Comparison of ENCODE assay signal across 7 mouse cellular contexts in the genomic region with DNA sequence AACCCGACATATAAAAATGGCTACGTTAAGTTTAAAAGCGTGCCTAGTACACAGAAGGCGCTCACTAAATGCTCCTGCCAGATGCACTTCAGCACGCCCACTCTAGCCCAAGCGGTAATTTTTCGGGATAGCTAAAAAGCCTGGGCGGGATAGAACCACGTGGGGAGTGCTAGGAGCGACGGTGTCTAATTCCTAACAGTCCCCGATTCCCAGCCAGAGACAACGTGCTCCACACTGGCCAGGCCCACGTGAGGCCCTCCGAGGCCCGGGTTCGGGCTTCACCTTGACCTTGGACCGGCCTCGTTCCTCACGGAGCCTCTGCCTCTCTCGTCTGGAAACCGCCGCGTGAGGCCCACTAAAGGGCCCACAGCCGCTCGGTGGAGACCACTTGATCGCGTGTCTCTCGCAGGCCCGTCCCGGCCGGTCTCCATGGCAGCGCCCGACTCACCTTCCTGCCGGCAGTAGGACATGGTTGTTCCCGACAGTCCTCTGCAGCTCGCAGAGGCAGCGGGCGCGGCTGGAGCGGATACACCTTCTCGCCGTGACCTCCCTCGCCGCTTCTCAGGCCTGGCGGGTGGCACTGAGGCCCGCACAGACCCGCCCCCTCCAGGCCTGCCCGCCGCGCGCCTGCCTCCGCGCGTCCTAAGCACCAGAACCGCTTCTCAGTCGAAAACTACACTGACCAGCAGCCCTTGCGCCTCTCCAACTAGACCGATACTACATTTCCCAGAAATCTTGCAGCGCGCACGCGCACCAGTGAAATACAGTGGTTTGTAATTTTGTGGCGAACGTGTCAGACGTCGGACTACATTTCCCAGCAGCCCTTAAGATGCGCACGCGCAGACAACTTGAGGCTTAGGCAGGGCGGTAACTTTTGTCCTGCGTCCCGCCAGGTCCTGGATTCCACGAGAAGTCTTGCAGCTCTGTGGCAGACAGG. TPM values are rescaled to one million over a fixed set of nuclear protein-coding genes. Genes with fewer than 3 reads are reported as not detected.
A peak's percentile ranks its signal among the peaks of the same experiment; 100 is the strongest.
DNase-seq lines count a peak whose midpoint lies in the region; ATAC-seq lines count a peak whose summit lies in the region.

TSS of gene Chchd4 (minus strand) at position 679 of the 937 bp plus-strand sequence.
TSS of gene Tmem43 (plus strand) at position 836 of the 937 bp plus-strand sequence.

- H3K4me1 ChIP-seq in intestine, embryonic 16.5 days (ENCODE audit: control insufficient read depth, insufficient read depth, low read length), result peaks cover 19% of the 10 kb centered on the region
- H3K4me1 ChIP-seq in midbrain, embryonic 11.5 days (ENCODE audit: control insufficient read depth, insufficient read depth, low read length), result peaks cover 16% of the 10 kb centered on the region

- peak within 1 kb of the TSS; percentile 77 for H3K4me3 ChIP-seq in intestine, embryonic 16.5 days (ENCODE audit: low read length)
- peak within 1 kb of the TSS; percentile 66 for H3K4me3 ChIP-seq in midbrain, embryonic 11.5 days (ENCODE audit: low read depth, low read length)

- no peaks in the 10 kb centered on the region for H3K27me3 ChIP-seq in intestine, embryonic 16.5 days (replicated peaks; ENCODE audit: control insufficient read depth, insufficient read depth, low read length)
- no peaks in the 10 kb centered on the region for H3K27me3 ChIP-seq in midbrain, embryonic 11.5 days (ENCODE audit: control insufficient read depth, insufficient read depth, low read length)

- peak within 1 kb of the TSS; percentile 78 for H3K4me2 ChIP-seq in intestine, embryonic 16.5 days (ENCODE audit: low read depth, low read length)
- H3K4me2 ChIP-seq in midbrain, embryonic 11.5 days, result peak within 1 kb of the TSS; percentile 75

- no peaks in the 10 kb centered on the region for H3K9me3 ChIP-seq in intestine, embryonic 16.5 days (ENCODE audit: control insufficient read depth, low read length)
- no peaks in the 10 kb centered on the region for H3K9me3 ChIP-seq in midbrain, embryonic 11.5 days (ENCODE audit: control insufficient read depth, low read length)

- intact Hi-C loops in left cerebral cortex, postnatal 36 days (cut with DNase I), result loop anchor here (5.0 kb wide), 1 partner anchor 44 kb away; the partner anchor contains the start of genes Lsm3 and Xpc

- peak; percentile 100 for DNase-seq in adrenal gland, adult 8-10 months
- DNase-seq in embryo, embryonic 9.5 days (ENCODE audit: extremely low spot score), result peak; percentile 98
- peak; percentile 92 to 98 for DNase-seq in gastrocnemius, postnatal 4 days (ENCODE audit: low spot score in 2 of 2)
- DNase-seq in left cerebral cortex, postnatal 36 days (ENCODE audit: low spot score in 2 of 2), result peak; percentile 99
- peak; percentile 100 for DNase-seq in midbrain, embryonic 11.5 days (ENCODE audit: low spot score, missing footprints)
- peak; percentile 99 for DNase-seq in skeletal muscle tissue, adult 2 months (ENCODE audit: low read depth, low spot score)

- H3K36me3 ChIP-seq in intestine, embryonic 16.5 days (ENCODE audit: control insufficient read depth, insufficient read depth, low read length), result peaks cover 4% of the 10 kb centered on the region; the same call in 1 of the 2 replicates
- H3K36me3 ChIP-seq in midbrain, embryonic 11.5 days (ENCODE audit: control insufficient read depth, insufficient read depth, low read length), result peaks cover 7% of the 10 kb centered on the region

- H3K9ac ChIP-seq in intestine, embryonic 16.5 days (ENCODE audit: low read depth, low read length), result peak within 1 kb of the TSS; percentile 88
- peak within 1 kb of the TSS; percentile 87 for H3K9ac ChIP-seq in midbrain, embryonic 11.5 days (ENCODE audit: low read length)

- peak; percentile 98 for ATAC-seq in intestine, embryonic 16.5 days
- ATAC-seq in midbrain, embryonic 11.5 days (ENCODE audit: low FRiP score), result peak; percentile 98

- under 1% methylated on average over 74 of the region's 74 CpGs for WGBS in intestine, embryonic 16.5 days
- WGBS in midbrain, embryonic 11.5 days, result under 1% methylated on average over 70 of the region's 74 CpGs

- peak within 1 kb of the TSS; percentile 83 for H3K27ac ChIP-seq in intestine, embryonic 16.5 days (ENCODE audit: low read length)
- no peak within 1 kb of the TSS for H3K27ac ChIP-seq in midbrain, embryonic 11.5 days (ENCODE audit: low read depth, low read length)

RNA-seq across cellular contexts. Expression of gene Chchd4, which starts in this region (rescaled TPM):
- total RNA-seq in adrenal gland, adult 8-10 months (2022), result 10 to 100 TPM; 16.6 to 19.3 (median 18.2) TPM
- total RNA-seq in gastrocnemius, postnatal 4 days (2021), result 10 to 100 TPM; 11.3 to 11.8 TPM
- polyA plus RNA-seq in intestine, embryonic 16.5 days (2015; fragmentation: Nextera tagmentation; extraction: Ambion mirVana), result 38.9 and 43.2 TPM in 2 replicates
- total RNA-seq in left cerebral cortex, postnatal 36 days (2021), result 10 to 100 TPM; 19.8 to 21.1 TPM
- 25.3 and 26.7 TPM in 2 replicates for polyA plus RNA-seq in midbrain, embryonic 11.5 days (2014; fragmentation: Nextera tagmentation; extraction: Ambion mirVana)

RNA-seq across cellular contexts. Expression of gene Tmem43, which starts in this region (rescaled TPM):
- 10 to 100 TPM; 46.0 to 70.9 (median 60.9) TPM for total RNA-seq in adrenal gland, adult 8-10 months (2022)
- 10 to 100 TPM; 39.1 to 44.9 TPM for total RNA-seq in gastrocnemius, postnatal 4 days (2021)
- polyA plus RNA-seq in intestine, embryonic 16.5 days (2015; fragmentation: Nextera tagmentation; extraction: Ambion mirVana), result 35.5 and 35.7 TPM in 2 replicates
- total RNA-seq in left cerebral cortex, postnatal 36 days (2021), result 10 to 100 TPM; 24.9 to 29.6 TPM
- 66.3 and 68.9 TPM in 2 replicates for polyA plus RNA-seq in midbrain, embryonic 11.5 days (2014; fragmentation: Nextera tagmentation; extraction: Ambion mirVana)
